Mouse (Mus musculus): ENCODE data around the gene Plcd3. TPM values are rescaled to one million over a fixed set of nuclear protein-coding genes. Genes with fewer than 3 reads are reported as not detected.

Plcd3 gene
- polyA plus RNA-seq (2016; fragmentation: Nextera tagmentation; extraction: Ambion mirVana): 1.4 TPM in 2 replicates

GRCm38 (mm10) chr11:103101481-103101865 is at the start of gene Plcd3, which contains the start of gene Acbd4:
Plcd3 (minus strand) TSS chr11:103101658.
Acbd4 (plus strand) TSS chr11:103101682.
- under 1% methylated on average over 34 of the region's 34 CpGs for WGBS
- H3K4me3 ChIP-seq: peak within 1 kb of the TSS; percentile 60
- peaks cover 60% of the 10 kb centered on the region for H3K4me1 ChIP-seq
- peak; percentile 78 for DNase-seq (ENCODE audit: low spot score)
- H3K27ac ChIP-seq (replicated peaks): peak within 1 kb of the TSS; percentile 58
- H3K36me3 ChIP-seq: no peaks in the 10 kb centered on the region
- H3K27me3 ChIP-seq (ENCODE audit: low read depth, poor library complexity, severe bottlenecking): peaks cover 91% of the 10 kb centered on the region
- H3K9me3 ChIP-seq (replicated peaks): no peaks in the 10 kb centered on the region

- H3K9me3 ChIP-seq (replicated peaks): no peaks in the 10 kb centered on the region
- DNase-seq (ENCODE audit: low spot score): no peak
- H3K4me3 ChIP-seq: no peak overlapping the region
- H3K27ac ChIP-seq (replicated peaks): 0 out of 2 replicates have a peak overlapping the region, but pooled peaks have one; percentile 0
- WGBS: 90% methylated on average over 4 of the region's 4 CpGs
- no peaks in the 10 kb centered on the region for H3K36me3 ChIP-seq
- no peaks in the 10 kb centered on the region for H3K27me3 ChIP-seq (ENCODE audit: low read depth, poor library complexity, severe bottlenecking)
- peaks cover 7% of the 10 kb centered on the region for H3K4me1 ChIP-seq
Measured at GRCm38 (mm10) chr11:103149771-103150170, 48.3 kb upstream of the Plcd3 start.

DNA sequence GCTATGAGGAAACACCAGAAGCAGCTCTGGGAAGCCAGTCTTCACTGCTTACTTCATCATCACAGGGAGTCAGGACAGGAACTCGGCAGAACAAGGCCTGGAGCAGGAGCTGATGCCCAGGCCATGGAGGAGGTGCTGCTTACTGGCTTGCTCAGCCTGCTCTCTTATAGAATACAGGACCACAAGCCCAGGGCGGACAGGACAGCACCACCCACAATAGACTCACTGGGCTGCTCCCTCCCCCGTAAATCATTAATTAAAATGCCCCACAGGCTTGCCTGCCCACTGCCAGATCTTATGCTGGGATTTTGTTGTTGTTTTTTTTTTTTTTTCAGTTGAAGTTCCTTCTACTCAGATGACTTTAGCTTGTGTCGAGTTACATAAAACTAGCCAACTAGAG is 46.3 kb upstream of the Plcd3 start:
- H3K27me3 ChIP-seq (ENCODE audit: low read depth, poor library complexity, severe bottlenecking): no peaks in the 10 kb centered on the region
- H3K36me3 ChIP-seq: no peaks in the 10 kb centered on the region
- 78% methylated on average over 4 of the region's 4 CpGs for WGBS
- no peak overlapping the region for H3K27ac ChIP-seq (replicated peaks)
- peaks cover 18% of the 10 kb centered on the region for H3K4me1 ChIP-seq
- DNase-seq (ENCODE audit: low spot score): no peak
- H3K4me3 ChIP-seq: no peak overlapping the region
- H3K9me3 ChIP-seq (replicated peaks): no peaks in the 10 kb centered on the region

- H3K27ac ChIP-seq (replicated peaks): no peak overlapping the region
- peaks cover 32% of the 10 kb centered on the region for H3K4me1 ChIP-seq
- no peaks in the 10 kb centered on the region for H3K9me3 ChIP-seq (replicated peaks)
- H3K36me3 ChIP-seq: no peaks in the 10 kb centered on the region
- no peak overlapping the region for H3K4me3 ChIP-seq
- H3K27me3 ChIP-seq (ENCODE audit: low read depth, poor library complexity, severe bottlenecking): no peaks in the 10 kb centered on the region
- WGBS: 89% methylated on average over 4 of the region's 4 CpGs
- DNase-seq (ENCODE audit: low spot score): no peak
Measured at GRCm38 (mm10) chr11:103146386-103146785, 44.9 kb upstream of the Plcd3 start.

GRCm38 (mm10) chr11:103144309-103145285 is 43.1 kb upstream of the Plcd3 start:
- Histone ChIP-seq H3K27ac (replicated peaks) (peak overlapping the region; percentile 24; the same call in 1 of the 2 replicates), H3K4me1 (peaks cover 42% of the 10 kb centered on the region)
- DNase-seq (ENCODE audit: low spot score): no peak

GRCm38 (mm10) chr11:103142441-103143182 is 41.2 kb upstream of the Plcd3 start:
- Histone ChIP-seq H3K27me3 (ENCODE audit: low read depth, poor library complexity, severe bottlenecking) (no peaks in the 10 kb centered on the region), H3K36me3 (peaks cover 17% of the 10 kb centered on the region), H3K9me3 (replicated peaks) (no peaks in the 10 kb centered on the region), H3K4me3 (peak overlapping the region; percentile 20; the same call in 1 of the 2 replicates), H3K4me1 (peaks cover 42% of the 10 kb centered on the region), H3K27ac (replicated peaks) (peak overlapping the region; percentile 65)
- WGBS: 41% methylated on average over 8 of the region's 8 CpGs
- DNase-seq (ENCODE audit: low spot score): no peak

More at GRCm38 (mm10) chr11:103144309-103145285, 43.1 kb upstream of the Plcd3 start:
- 42% methylated on average over 12 of the region's 12 CpGs for WGBS
- Histone ChIP-seq H3K9me3 (replicated peaks) (no peaks in the 10 kb centered on the region), H3K36me3 (peaks cover 4% of the 10 kb centered on the region; the same call in 1 of the 2 replicates), H3K4me3 (no peak overlapping the region), H3K27me3 (ENCODE audit: low read depth, poor library complexity, severe bottlenecking) (no peaks in the 10 kb centered on the region)

DNA sequence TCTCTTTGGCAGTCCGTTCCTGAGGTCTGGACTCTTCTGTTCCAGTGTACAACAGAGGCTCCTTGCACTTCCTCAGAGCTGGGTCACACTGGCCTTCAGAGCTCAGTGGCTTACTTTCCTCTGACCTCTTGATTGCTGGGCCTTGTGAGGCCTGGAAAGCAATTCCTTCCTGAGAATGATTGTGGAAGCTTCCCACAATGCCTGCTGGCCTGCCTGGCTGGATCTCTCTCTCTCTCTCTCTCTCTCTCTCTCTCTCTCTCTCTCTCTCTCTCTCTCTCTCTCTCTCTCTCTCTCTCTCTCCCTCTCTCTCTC is 40.4 kb upstream of the Plcd3 start:
- Histone ChIP-seq H3K9me3 (replicated peaks) (no peaks in the 10 kb centered on the region), H3K27ac (replicated peaks) (peak overlapping the region; percentile 65)
- 26% methylated on average over 1 of the region's 1 CpGs for WGBS

GRCm38 (mm10) chr11:103141101-103141943 is 39.9 kb upstream of the Plcd3 start:
- 38% methylated on average over 10 of the region's 11 CpGs for WGBS
- no peak overlapping the region for H3K4me3 ChIP-seq
- H3K4me1 ChIP-seq: peaks cover 42% of the 10 kb centered on the region
- H3K9me3 ChIP-seq (replicated peaks): no peaks in the 10 kb centered on the region
- H3K36me3 ChIP-seq: peaks cover 17% of the 10 kb centered on the region
- peak overlapping the region; percentile 65 for H3K27ac ChIP-seq (replicated peaks)
- no peaks in the 10 kb centered on the region for H3K27me3 ChIP-seq (ENCODE audit: low read depth, poor library complexity, severe bottlenecking)
- no peak for DNase-seq (ENCODE audit: low spot score)

More for the DNA sequence above, 40.4 kb upstream of the Plcd3 start:
- peaks cover 17% of the 10 kb centered on the region for H3K36me3 ChIP-seq
- no peak overlapping the region for H3K4me3 ChIP-seq
- DNase-seq (ENCODE audit: low spot score): no peak
- H3K4me1 ChIP-seq: peaks cover 42% of the 10 kb centered on the region
- H3K27me3 ChIP-seq (ENCODE audit: low read depth, poor library complexity, severe bottlenecking): no peaks in the 10 kb centered on the region

DNA sequence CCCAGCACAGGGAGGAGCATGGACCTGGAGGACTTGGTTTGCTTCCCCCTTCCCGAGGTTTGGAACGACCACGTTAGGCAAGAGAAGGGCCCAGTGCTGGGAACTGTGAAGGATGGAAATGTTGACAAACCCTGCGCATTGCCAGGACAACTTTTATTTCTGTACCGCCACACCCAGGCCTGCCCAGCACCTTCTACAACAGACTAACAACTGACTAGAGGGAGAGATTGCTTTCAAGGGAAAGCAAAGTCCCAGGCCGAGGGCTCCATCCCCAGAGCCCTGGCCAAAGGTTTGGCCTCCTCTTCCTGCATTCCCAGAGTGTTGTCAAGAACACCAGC is 39.3 kb upstream of the Plcd3 start:
- Histone ChIP-seq H3K4me1 (peaks cover 44% of the 10 kb centered on the region), H3K27me3 (ENCODE audit: low read depth, poor library complexity, severe bottlenecking) (no peaks in the 10 kb centered on the region), H3K9me3 (replicated peaks) (no peaks in the 10 kb centered on the region), H3K4me3 (no peak overlapping the region), H3K36me3 (peaks cover 17% of the 10 kb centered on the region), H3K27ac (replicated peaks) (peak overlapping the region; percentile 65; the same call in 1 of the 2 replicates)
- DNase-seq (ENCODE audit: low spot score): no peak
- WGBS: 57% methylated on average over 6 of the region's 6 CpGs

DNA sequence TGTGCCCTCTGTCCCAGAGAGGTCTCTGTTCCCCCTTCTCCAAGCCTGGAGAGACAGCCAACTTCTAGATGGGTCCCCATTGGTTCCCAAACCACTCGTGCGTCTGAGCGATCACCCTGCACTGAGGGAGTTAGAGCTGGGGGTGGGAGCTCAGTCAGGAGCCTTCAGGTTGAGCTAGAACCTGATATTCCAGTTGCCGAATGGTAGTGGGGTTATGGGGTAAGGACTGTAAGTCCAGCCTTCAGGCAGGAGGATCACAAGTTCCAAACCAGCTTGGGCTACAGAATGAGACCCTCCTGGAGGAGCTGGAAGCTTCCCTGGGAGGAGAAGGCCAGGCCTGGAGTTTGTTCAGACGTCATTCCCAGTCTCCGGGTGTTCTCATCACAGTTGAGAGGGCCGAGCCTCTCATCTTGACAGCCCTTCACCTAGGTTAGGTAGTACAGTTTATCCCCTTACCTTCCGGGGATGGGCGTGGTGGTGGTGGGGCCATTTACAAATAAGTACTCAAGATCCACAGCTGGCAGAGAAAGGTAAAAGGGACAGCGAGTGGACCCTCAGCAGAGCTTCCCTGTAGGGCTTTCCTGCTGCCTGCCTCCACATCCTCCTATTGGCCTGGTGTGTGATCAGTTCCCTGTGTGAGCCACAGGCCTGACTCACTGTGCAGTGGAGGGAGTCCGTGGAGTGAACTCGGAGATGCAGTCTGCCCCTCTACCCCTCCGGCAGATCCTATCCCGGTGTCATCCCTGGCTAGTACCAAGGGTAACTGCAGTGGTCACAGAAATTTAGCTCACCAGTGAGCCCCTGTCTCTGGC is 38.7 kb upstream of the Plcd3 start:
- no peaks in the 10 kb centered on the region for H3K27me3 ChIP-seq (ENCODE audit: low read depth, poor library complexity, severe bottlenecking)

DNA sequence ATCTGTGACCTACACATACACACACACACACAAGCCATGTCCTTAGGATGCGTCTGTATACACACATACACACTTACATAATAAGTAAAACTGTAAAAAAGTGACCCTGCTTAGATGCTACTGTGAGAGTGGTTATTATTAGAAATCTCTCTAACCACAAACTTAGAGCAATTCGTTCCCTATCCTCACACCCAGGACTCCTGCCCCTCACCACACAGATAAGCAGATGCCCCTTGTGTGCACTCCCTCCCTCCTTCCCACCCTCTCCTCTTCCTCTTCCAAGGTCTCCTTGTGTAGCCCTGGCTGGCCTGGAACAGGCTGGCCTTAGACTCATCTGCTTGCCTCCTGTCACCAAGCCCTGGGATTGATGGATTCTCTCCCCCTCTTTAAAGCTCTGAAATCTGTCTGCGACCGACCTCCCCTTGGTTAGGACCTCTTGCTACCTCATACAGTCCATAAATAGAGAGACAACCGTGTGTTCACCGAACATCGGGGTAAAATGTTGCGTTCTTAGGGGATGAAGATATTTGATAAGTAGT is 34.6 kb upstream of the Plcd3 start:
- 90% methylated on average over 8 of the region's 8 CpGs for WGBS
- H3K27ac ChIP-seq (replicated peaks): no peak overlapping the region

More for the DNA sequence above, 38.7 kb upstream of the Plcd3 start:
- Histone ChIP-seq H3K4me3 (no peak overlapping the region), H3K36me3 (peaks cover 17% of the 10 kb centered on the region), H3K9me3 (replicated peaks) (no peaks in the 10 kb centered on the region), H3K27ac (replicated peaks) (0 out of 2 replicates have a peak overlapping the region, but pooled peaks have one; percentile 65), H3K4me1 (peaks cover 41% of the 10 kb centered on the region)
- whole genome bisulfite sequencing: 83% methylated on average over 14 of the region's 14 CpGs
- no peak for DNase-seq (ENCODE audit: low spot score)

More for the DNA sequence above, 34.6 kb upstream of the Plcd3 start:
- Histone ChIP-seq H3K4me1 (peaks cover 25% of the 10 kb centered on the region), H3K9me3 (replicated peaks) (no peaks in the 10 kb centered on the region), H3K4me3 (no peak overlapping the region), H3K36me3 (peaks cover 17% of the 10 kb centered on the region), H3K27me3 (ENCODE audit: low read depth, poor library complexity, severe bottlenecking) (no peaks in the 10 kb centered on the region)
- DNase-seq (ENCODE audit: low spot score): no peak
